In genomic region chr1:36129881-36130280, GRCm38 (mm10) we compare ENCODE assay signal across 18 mouse cellular contexts.
A peak's percentile ranks its signal among the peaks of the same experiment; 100 is the strongest.
DNase-seq lines count a peak whose midpoint lies in the region; ATAC-seq and TF ChIP-seq lines count a peak whose summit lies in the region.
"Had no signal": no experiment of that assay in that cellular context is flagged by ENCODE, and none has a peak within 500 bp of the region (broad histone marks: within the 10 kb centered on the region; RNA-seq: fewer than 3 reads in every experiment).

No protein-coding gene starts in this region.

- WGBS in kidney, postnatal 0 days = 94% methylated on average over 8 of the region's 8 CpGs
- 91% methylated on average over 8 of the region's 8 CpGs for WGBS in kidney, adult 2 months
- WGBS in macrophage (ENCODE audit: missing documents) = 75% methylated on average over 8 of the region's 8 CpGs

- no peak for ATAC-seq in kidney, postnatal 0 days (replicated peaks; ENCODE audit: low FRiP score, low read depth)
- ATAC-seq in erythroid progenitor cell, adult 5-6 weeks (replicated peaks; ENCODE audit: low FRiP score, poor library complexity, severe bottlenecking) = peak; percentile 6; the same call in 1 of the 2 replicates

- intact Hi-C loops in left cerebral cortex, adult 2 months (cut with DNase I) = loop anchor here (5.0 to 10.0 kb wide), 5 partner anchors 405 to 1238 kb away; no protein-coding TSS in a partner anchor

- H3K9me3 ChIP-seq in kidney, postnatal 0 days (replicated peaks; ENCODE audit: low read length) = no peaks in the 10 kb centered on the region
- H3K9me3 ChIP-seq in MEL (replicated peaks; ENCODE audit: insufficient read depth, low read length) = no peaks in the 10 kb centered on the region
- H3K9me3 ChIP-seq: embryonic facial prominence, embryonic 15.5 days; forebrain, embryonic 12.5 days; limb, embryonic 13.5 days; lung, embryonic 15.5 days; midbrain, embryonic 12.5 days; stomach, embryonic 15.5 days had no signal

- TF ChIP-seq EP300 in MEL (IDR thresholded peaks at IDR 0.05; ENCODE audit: low read depth in 1 of 2, low read length in 2 of 2) = no peak

- H3K27ac ChIP-seq in kidney, postnatal 0 days = peak overlapping the region; percentile 81; the same call in 1 of the 2 replicates
- no peak overlapping the region for H3K27ac ChIP-seq in kidney, adult 2 months (ENCODE audit: insufficient read depth, low read depth, low read length)
- peak overlapping the region; percentile 96 for H3K27ac ChIP-seq in MEL (ENCODE audit: control insufficient read depth, low read depth, low read length)
- H3K27ac ChIP-seq in macrophage = peak overlapping the region; percentile 97
- no peak overlapping the region for H3K27ac ChIP-seq in left cerebral cortex, adult 2 months
- H3K27ac ChIP-seq: embryonic facial prominence, embryonic 15.5 days; forebrain, embryonic 12.5 days; limb, embryonic 13.5 days; lung, embryonic 15.5 days; midbrain, embryonic 12.5 days; stomach, embryonic 15.5 days had no signal

- TF ChIP-seq RAD21 in MEL (IDR thresholded peaks at IDR 0.05; ENCODE audit: low read depth, low read length) = no peak

- H3K36me3 ChIP-seq in kidney, postnatal 0 days (ENCODE audit: insufficient read depth, low read length) = no peaks in the 10 kb centered on the region
- H3K36me3 ChIP-seq in kidney, adult 2 months (ENCODE audit: control insufficient read depth, insufficient read depth, low read length) = no peaks in the 10 kb centered on the region
- peaks cover 0 to 47% of the 10 kb centered on the region in 2 experiments; a peak in 2 of 4 replicates for H3K36me3 ChIP-seq in MEL (ENCODE audit: control insufficient read depth in 1 of 2, insufficient read depth in 2 of 2, low read length in 2 of 2)
- H3K36me3 ChIP-seq in macrophage (ENCODE audit: inconsistent target) = no peaks in the 10 kb centered on the region
- H3K36me3 ChIP-seq: embryonic facial prominence, embryonic 15.5 days; forebrain, embryonic 12.5 days; limb, embryonic 13.5 days; lung, embryonic 15.5 days; midbrain, embryonic 12.5 days; stomach, embryonic 15.5 days had no signal

- no peak for DNase-seq in kidney, postnatal 0 days (ENCODE audit: low spot score)
- no peak for DNase-seq in kidney, adult 2 months
- peak; percentile 80 for DNase-seq in MEL (ENCODE audit: low read depth, low spot score)
- DNase-seq in thymus, adult 18-20 months = no peak
- DNase-seq in thymus, postnatal 36 days = no peak
- no peak for DNase-seq in left cerebral cortex, adult 2 months (ENCODE audit: extremely low spot score in 1 of 2, low spot score in 2 of 2)
- DNase-seq: cerebellum, adult 11-12 months; cerebellum, postnatal 36 days; thymus, postnatal 25 days had no signal

- H3K79me2 ChIP-seq in MEL (ENCODE audit: control insufficient read depth, insufficient read depth, low read length, poor library complexity) = peaks cover 11% of the 10 kb centered on the region
- H3K79me2 ChIP-seq in macrophage (ENCODE audit: inconsistent target) = no peaks in the 10 kb centered on the region

- no peak overlapping the region for H3K4me3 ChIP-seq in kidney, postnatal 0 days (replicated peaks; ENCODE audit: low read depth, low read length)
- H3K4me3 ChIP-seq in kidney, adult 2 months (ENCODE audit: insufficient read depth, low read depth, low read length) = no peak overlapping the region
- H3K4me3 ChIP-seq in MEL (ENCODE audit: control insufficient read depth in 1 of 2, insufficient read depth in 1 of 2, low read depth in 2 of 2, low read length in 2 of 2) (peak overlapping the region in 1 of 2 experiments; percentile 9; a peak in 2 of 4 replicates), macrophage (ENCODE audit: inconsistent target) (no peak overlapping the region)
- H3K4me3 ChIP-seq in left cerebral cortex, adult 2 months = no peak overlapping the region
- H3K4me3 ChIP-seq: embryonic facial prominence, embryonic 15.5 days; forebrain, embryonic 12.5 days; limb, embryonic 13.5 days; lung, embryonic 15.5 days; midbrain, embryonic 12.5 days; stomach, embryonic 15.5 days had no signal

- no peak overlapping the region for H3K4me2 ChIP-seq in kidney, postnatal 0 days (ENCODE audit: low read length)
- H3K4me2 ChIP-seq: embryonic facial prominence, embryonic 15.5 days; forebrain, embryonic 12.5 days; limb, embryonic 13.5 days; lung, embryonic 15.5 days; midbrain, embryonic 12.5 days; stomach, embryonic 15.5 days had no signal

- H3K27me3 ChIP-seq in kidney, postnatal 0 days (ENCODE audit: insufficient read depth, low read length) = no peaks in the 10 kb centered on the region
- H3K27me3 ChIP-seq in kidney, adult 2 months (replicated peaks; ENCODE audit: control insufficient read depth, insufficient read depth, low read length) = no peaks in the 10 kb centered on the region
- no peaks in the 10 kb centered on the region for H3K27me3 ChIP-seq in MEL (ENCODE audit: control insufficient read depth in 1 of 2, insufficient read depth in 2 of 2, low read length in 2 of 2)
- H3K27me3 ChIP-seq: embryonic facial prominence, embryonic 15.5 days; forebrain, embryonic 12.5 days; limb, embryonic 13.5 days; lung, embryonic 15.5 days; midbrain, embryonic 12.5 days; Patski; stomach, embryonic 15.5 days had no signal

- TF ChIP-seq POLR2A in kidney, adult 2 months (IDR thresholded peaks at IDR 0.05; ENCODE audit: low read depth, low read length) = no peak
- TF ChIP-seq POLR2A in MEL (IDR thresholded peaks at IDR 0.05; ENCODE audit: control insufficient read depth in 1 of 2, insufficient read depth in 1 of 2, low read depth in 1 of 2, low read length in 2 of 2, poor library complexity in 1 of 2) = no peak

- peaks cover 8% of the 10 kb centered on the region for H3K4me1 ChIP-seq in kidney, postnatal 0 days (replicated peaks; ENCODE audit: insufficient read depth, low read length)
- peaks cover 2% of the 10 kb centered on the region; the same call in 1 of the 2 replicates for H3K4me1 ChIP-seq in kidney, adult 2 months (ENCODE audit: control insufficient read depth, insufficient read depth, low read length)
- peaks cover 0 to 61% of the 10 kb centered on the region in 2 experiments; a peak in 2 of 4 replicates for H3K4me1 ChIP-seq in MEL (ENCODE audit: control insufficient read depth in 1 of 2, insufficient read depth in 2 of 2, low read length in 2 of 2)
- H3K4me1 ChIP-seq: forebrain, embryonic 12.5 days had no signal

- H3K9ac ChIP-seq in kidney, postnatal 0 days (ENCODE audit: low read depth, low read length) = no peak overlapping the region
- peak overlapping the region; percentile 57 for H3K9ac ChIP-seq in MEL (ENCODE audit: control insufficient read depth, low read depth, low read length, poor library complexity, severe bottlenecking)
- H3K9ac ChIP-seq: embryonic facial prominence, embryonic 15.5 days; forebrain, embryonic 12.5 days; limb, embryonic 13.5 days; lung, embryonic 15.5 days; midbrain, embryonic 12.5 days; stomach, embryonic 15.5 days had no signal

- TF ChIP-seq CTCF in kidney, postnatal 0 days (IDR thresholded peaks at IDR 0.05; ENCODE audit: low read depth) = no peak
- no peak for TF ChIP-seq CTCF in kidney, adult 2 months (conservative IDR thresholded peaks at IDR 0.05; ENCODE audit: insufficient read depth, insufficient read length, low read depth, low read length)
- TF ChIP-seq CTCF in MEL (IDR thresholded peaks at IDR 0.05 in 2 of 3, conservative IDR thresholded peaks at IDR 0.05 in 1 of 3; ENCODE audit: control insufficient read depth in 1 of 3, insufficient read depth in 1 of 3, low read depth in 2 of 3, low read length in 3 of 3, poor library complexity in 1 of 3, severe bottlenecking in 1 of 3) = no peak
- no peak for TF ChIP-seq CTCF in left cerebral cortex, adult 2 months (IDR thresholded peaks at IDR 0.05)

TF ChIP-seq in MEL, 35 proteins besides CTCF, POLR2A, EP300 and RAD21:
- peak; percentile 7; the same call in 1 of the 2 replicates for TF ChIP-seq MYC (IDR thresholded peaks at IDR 0.05; ENCODE audit: low read depth, low read length)
- TF ChIP-seq ETS1 (IDR thresholded peaks at IDR 0.05; ENCODE audit: low read depth, low read length) = no peak
- TF ChIP-seq TBP (IDR thresholded peaks at IDR 0.05; ENCODE audit: low read depth, low read length) = peak; percentile 17; the same call in 1 of the 2 replicates

Comparison
In these comparisons a context has a peak if more than half of its experiments do, and no peak if none do; other contexts are left out.
1. H3K27ac ChIP-seq: peak in kidney, postnatal 0 days (single experiment), MEL (single experiment) and macrophage (single experiment); none in kidney, adult 2 months (single experiment) and left cerebral cortex, adult 2 months (single experiment).